Mouse (Mus musculus) limb, embryonic 14.5 days (tissue): ENCODE measurements around the gene Card9. TPM values are rescaled to one million over a fixed set of nuclear protein-coding genes. Genes with fewer than 3 reads are reported as not detected.
A peak's percentile ranks its signal among the peaks of the same experiment; 100 is the strongest.

Experiments
- ATAC-seq: fragments of 200-750 bp; cut with Nextera tagmentation; 2 replicates; pipeline ENCODE4 v1.8.0; 2017; ENCODE audit warnings: low read depth, moderate number of reproducible peaks, moderate TSS enrichment; ENCODE audit not compliant: low FRiP score
- DNase-seq: peaks from one replicate; pipeline ENCODE4 v3.0.0-alpha.2; 2015; ENCODE audit warnings: low spot score
- H3K27ac ChIP-seq: fragments of 300-500 bp; sonication (generic); replicated peaks from 2 replicates; pipeline ENCODE4 v1.5.1; 2014; ENCODE audit warnings: low read depth, mild to moderate bottlenecking, low read length, moderate library complexity, mixed read lengths
- H3K27me3 ChIP-seq: fragments of 300-500 bp; sonication (generic); 2 replicates; pipeline ENCODE4 v1.6.1; 2014; ENCODE audit warnings: low read length, mixed read lengths; ENCODE audit not compliant: control insufficient read depth, insufficient read depth
- H3K36me3 ChIP-seq: fragments of 300-500 bp; sonication (generic); 2 replicates; pipeline ENCODE4 v1.6.1; 2014; ENCODE audit warnings: mild to moderate bottlenecking, low read length, moderate library complexity, mixed read lengths; ENCODE audit not compliant: control insufficient read depth, insufficient read depth
- H3K4me1 ChIP-seq: fragments of 300-500 bp; sonication (generic); 2 replicates; pipeline ENCODE4 v1.6.1; 2014; ENCODE audit warnings: antibody characterized with exemption, low read length, mixed read lengths; ENCODE audit not compliant: control insufficient read depth, insufficient read depth
- H3K4me2 ChIP-seq: fragments of 300-500 bp; sonication (generic); replicated peaks from 2 replicates; pipeline ENCODE4 v1.6.1; 2014; ENCODE audit warnings: low read depth, mild to moderate bottlenecking, low read length, moderate library complexity; ENCODE audit not compliant: severe bottlenecking
- H3K4me3 ChIP-seq: fragments of 300-500 bp; sonication (generic); replicated peaks from 2 replicates; pipeline ENCODE4 v1.5.1; 2014; ENCODE audit warnings: low read length
- H3K9ac ChIP-seq: fragments of 300-500 bp; sonication (generic); 2 replicates; pipeline ENCODE4 v1.6.1; 2014; ENCODE audit warnings: mild to moderate bottlenecking, low read depth, low read length, moderate library complexity; ENCODE audit not compliant: severe bottlenecking
- H3K9me3 ChIP-seq: fragments of 300-500 bp; sonication (generic); 2 replicates; pipeline ENCODE4 v1.6.1; 2016; ENCODE audit warnings: low read length; ENCODE audit not compliant: control insufficient read depth
- POLR2A ChIP-seq: fragments of 200-500 bp; IDR thresholded peaks from 2 replicates; pipeline ENCODE4 v1.8.0; 2012; ENCODE audit warnings: inconsistent platforms, mild to moderate bottlenecking, moderate library complexity, borderline replicate concordance; ENCODE audit not compliant: insufficient read depth, insufficient read length; ENCODE audit errors: extremely low read depth
- WGBS: fragments of 180-500 bp; shearing (Covaris S2); extraction: QIAGEN DNeasy Blood & Tissue Kit; methylation state at CpG from one replicate; pipeline ENCODE4 v1.1.7; 2014; 5-methylcytosine and 5-hydroxymethylcytosine counted together
- polyA plus RNA-seq, 2 experiments: library from polyadenylated mRNA; depleted of rRNA in 1 of 2; stranded (reverse) in 1 of 2; unstranded in 1 of 2; fragments of >200 nt; fragmentation: Nextera tagmentation in 1 of 2; extraction: Ambion mirVana in 1 of 2; gene quantifications; 2 replicates each; pipeline versions ENCODE4 v1.2.1 to v1.2.3; 2012 to 2014

Card9 gene
- polyA plus RNA-seq, 2 experiments = 1.2 to 4.1 TPM

GRCm38 (mm10) chr2:26348241-26348640, 12.5 kb downstream of the Card9 start:
- Histone ChIP-seq H3K27me3 (no peaks in the 10 kb centered on the region), H3K4me2 (no peak overlapping the region), H3K4me1 (peaks cover 12% of the 10 kb centered on the region), H3K27ac (no peak overlapping the region), H3K9ac (no peak overlapping the region), H3K36me3 (peaks cover 69% of the 10 kb centered on the region), H3K4me3 (no peak overlapping the region), H3K9me3 (no peaks in the 10 kb centered on the region)
- no peak for DNase-seq
- ATAC-seq = no peak
- TF ChIP-seq POLR2A = no peak
- 54% methylated on average over 6 of the region's 6 CpGs for WGBS

DNA sequence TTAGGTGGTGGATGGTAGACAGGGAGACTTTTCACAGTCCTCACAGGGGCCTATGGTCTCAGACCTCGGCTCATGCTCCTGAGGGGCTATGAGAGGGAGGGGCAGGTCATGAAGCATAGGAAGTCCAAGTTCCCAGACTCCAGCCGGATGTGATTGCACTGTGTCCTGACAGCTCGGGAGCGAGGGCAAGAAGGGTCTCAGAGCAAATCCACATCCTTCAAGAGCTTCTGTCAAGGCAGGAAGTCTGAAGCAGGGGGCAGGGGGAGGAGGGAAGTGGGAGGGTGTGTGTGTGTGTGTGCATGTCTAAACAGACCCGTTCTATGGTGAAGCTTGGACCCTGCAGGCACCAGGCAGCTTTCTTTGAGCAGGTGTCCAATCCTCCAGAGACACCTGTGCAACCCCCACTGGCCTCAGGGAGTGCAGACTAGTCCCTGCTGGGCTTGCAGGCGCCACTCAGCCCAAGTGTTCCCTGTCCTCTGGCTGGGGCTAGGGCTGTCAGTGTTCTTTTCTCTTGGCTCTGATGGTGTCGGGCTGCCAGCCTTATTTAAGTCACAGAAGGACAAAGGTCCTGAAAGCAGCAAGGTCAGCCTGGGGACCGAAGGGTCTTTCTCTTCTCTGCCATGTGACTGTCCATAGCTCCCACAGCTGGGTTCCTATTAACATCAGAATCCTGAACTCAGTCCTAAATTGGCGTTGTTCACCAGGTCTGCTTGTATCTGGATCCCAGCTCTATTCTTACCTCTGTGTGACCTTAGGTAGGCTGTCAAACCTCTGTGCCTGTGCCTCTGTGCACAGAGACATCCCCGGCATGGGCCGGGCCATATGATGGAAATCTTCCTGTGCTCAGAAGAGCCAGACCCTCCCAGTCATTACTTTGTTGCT, 17.9 kb downstream of the Card9 start:
- no peaks in the 10 kb centered on the region for H3K4me1 ChIP-seq
- WGBS = 78% methylated on average over 11 of the region's 11 CpGs
- H3K36me3 ChIP-seq = peaks cover 95% of the 10 kb centered on the region
- H3K4me2 ChIP-seq = no peak overlapping the region
- no peak overlapping the region for H3K4me3 ChIP-seq
- no peak for TF ChIP-seq POLR2A
- no peak overlapping the region for H3K27ac ChIP-seq
- no peak for DNase-seq
- H3K9me3 ChIP-seq = no peaks in the 10 kb centered on the region
- H3K27me3 ChIP-seq = no peaks in the 10 kb centered on the region
- no peak overlapping the region for H3K9ac ChIP-seq
- ATAC-seq = no peak

DNA sequence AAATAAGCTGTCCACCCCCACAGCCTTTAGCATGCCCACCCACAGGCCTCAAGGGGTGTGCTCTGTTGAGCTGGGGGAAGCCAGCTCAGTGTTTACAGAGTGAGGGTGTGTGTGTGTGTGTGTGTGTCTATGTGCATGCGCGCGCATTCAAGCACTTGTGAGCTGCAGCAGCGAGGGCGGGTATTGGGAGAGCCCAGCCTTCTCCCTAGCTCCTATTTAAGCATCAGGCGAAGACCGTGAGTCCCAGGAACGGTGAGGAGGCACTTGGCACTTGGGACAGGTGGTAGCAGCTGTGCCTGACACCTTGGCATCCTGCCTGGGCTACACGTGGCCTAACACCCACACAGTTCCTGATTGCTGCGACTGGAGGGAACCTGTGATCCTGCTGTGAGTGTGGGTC, 18.7 kb downstream of the Card9 start:
- peaks cover 87% of the 10 kb centered on the region for H3K36me3 ChIP-seq
- H3K4me1 ChIP-seq = no peaks in the 10 kb centered on the region
- no peak overlapping the region for H3K4me2 ChIP-seq
- no peak overlapping the region for H3K27ac ChIP-seq
- H3K9me3 ChIP-seq = no peaks in the 10 kb centered on the region
- no peak overlapping the region for H3K4me3 ChIP-seq
- no peaks in the 10 kb centered on the region for H3K27me3 ChIP-seq
- ATAC-seq (0 out of 2 replicates have a peak, but pooled peaks have one; percentile 16), DNase-seq (no peak)
- H3K9ac ChIP-seq = no peak overlapping the region
- TF ChIP-seq POLR2A = no peak
- WGBS = 86% methylated on average over 10 of the region's 10 CpGs

DNA sequence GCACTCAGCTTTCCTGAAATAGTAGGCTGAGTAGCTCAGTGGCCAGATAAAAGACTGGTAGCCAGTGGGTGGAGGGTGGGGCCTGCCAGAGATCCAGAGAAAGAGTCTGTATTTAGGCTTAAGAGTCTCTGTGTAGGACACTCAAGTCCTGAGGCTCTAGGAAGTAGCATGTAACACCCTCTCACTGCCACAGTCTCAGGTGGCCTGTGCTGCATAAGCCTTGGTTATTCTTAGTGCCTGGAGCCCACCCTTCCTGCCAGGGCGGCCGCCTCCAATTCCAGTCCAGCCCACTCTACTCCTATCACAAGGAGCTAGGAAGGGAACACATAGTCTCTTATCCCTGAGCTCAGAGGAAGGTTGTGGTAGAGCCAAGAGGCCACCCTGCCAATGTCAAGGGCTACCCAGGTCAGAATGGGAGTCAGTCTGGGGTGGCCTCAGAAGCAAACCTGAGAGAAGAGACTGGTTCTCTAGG, 19.2 kb downstream of the Card9 start:
- DNase-seq (no peak), ATAC-seq (0 out of 2 replicates have a peak, but pooled peaks have one; percentile 5)
- 94% methylated on average over 2 of the region's 2 CpGs for WGBS
- Histone ChIP-seq H3K4me1 (no peaks in the 10 kb centered on the region), H3K27ac (no peak overlapping the region; the same call in 1 of the 2 replicates), H3K4me3 (no peak overlapping the region), H3K4me2 (no peak overlapping the region), H3K36me3 (peaks cover 82% of the 10 kb centered on the region), H3K9ac (no peak overlapping the region), H3K27me3 (no peaks in the 10 kb centered on the region), H3K9me3 (no peaks in the 10 kb centered on the region)
- no peak for TF ChIP-seq POLR2A

- Histone ChIP-seq H3K4me2 (no peak overlapping the region), H3K4me1 (no peaks in the 10 kb centered on the region), H3K4me3 (no peak overlapping the region), H3K27me3 (no peaks in the 10 kb centered on the region), H3K36me3 (peaks cover 58% of the 10 kb centered on the region), H3K27ac (no peak overlapping the region), H3K9ac (no peak overlapping the region), H3K9me3 (no peaks in the 10 kb centered on the region)
- TF ChIP-seq POLR2A = no peak
- DNase-seq (no peak), ATAC-seq (no peak)
- 92% methylated on average over 5 of the region's 5 CpGs for WGBS
Measured at GRCm38 (mm10) chr2:26339204-26339551, 21.5 kb downstream of the Card9 start.
